Mouse (Mus musculus): ENCODE measurements around the gene Rtkn2.

GRCm38 (mm10) chr10:68060590-68061248, 81.3 kb downstream of the Rtkn2 start:
- no peak for TF ChIP-seq POLR2A (IDR thresholded peaks at IDR 0.05; ENCODE audit: control insufficient read depth in 1 of 2, insufficient read depth in 1 of 2, low read depth in 1 of 2, low read length in 2 of 2, poor library complexity in 1 of 2)
- TF ChIP-seq ZKSCAN1 (IDR thresholded peaks at IDR 0.05; ENCODE audit: low read depth, low read length), result no peak
- TF ChIP-seq CTCF (IDR thresholded peaks at IDR 0.05 in 2 of 3, conservative IDR thresholded peaks at IDR 0.05 in 1 of 3; ENCODE audit: control insufficient read depth in 1 of 3, insufficient read depth in 1 of 3, low read depth in 2 of 3, low read length in 3 of 3, poor library complexity in 1 of 3, severe bottlenecking in 1 of 3), result no peak
- no peak for TF ChIP-seq NELFE (IDR thresholded peaks at IDR 0.05; ENCODE audit: low read depth, low read length)
- no peak for TF ChIP-seq USF2 (IDR thresholded peaks at IDR 0.05; ENCODE audit: borderline replicate concordance in 1 of 2, insufficient read depth in 1 of 2, low read depth in 1 of 2, low read length in 2 of 2)
- no peak for TF ChIP-seq SIN3A (IDR thresholded peaks at IDR 0.05; ENCODE audit: low read length)
- no peak for TF ChIP-seq E2F4 (IDR thresholded peaks at IDR 0.05; ENCODE audit: borderline replicate concordance, low read depth, low read length)
- no peak for TF ChIP-seq GATA1 (IDR thresholded peaks at IDR 0.05; ENCODE audit: low read depth, low read length)
